Mouse (Mus musculus) hindbrain, embryonic 13.5 days (tissue): ENCODE results near the gene Ddi1. TPM values are rescaled to one million over a fixed set of nuclear protein-coding genes. Genes with fewer than 3 reads are reported as not detected.

Experiments
- ATAC-seq: fragments of 200-750 bp; cut with Nextera tagmentation; 2 replicates; pipeline ENCODE4 v1.8.0; 2017; ENCODE audit warnings: moderate TSS enrichment; ENCODE audit not compliant: low FRiP score
- H3K27ac ChIP-seq: fragments of 300-500 bp; sonication (generic); 2 replicates; pipeline ENCODE4 v1.5.1; 2015; ENCODE audit warnings: inconsistent platforms, mild to moderate bottlenecking, moderate library complexity
- H3K27me3 ChIP-seq: fragments of 300-500 bp; sonication (generic); 2 replicates; pipeline ENCODE4 v1.6.1; 2015; ENCODE audit warnings: mild to moderate bottlenecking, inconsistent platforms
- H3K36me3 ChIP-seq: fragments of 300-500 bp; sonication (generic); 2 replicates; pipeline ENCODE4 v1.6.1; 2015; ENCODE audit warnings: mild to moderate bottlenecking, inconsistent platforms
- H3K4me1 ChIP-seq: fragments of 300-500 bp; sonication (generic); replicated peaks from 2 replicates; pipeline ENCODE4 v1.6.1; 2015; ENCODE audit warnings: inconsistent platforms
- H3K4me2 ChIP-seq: fragments of 300-500 bp; sonication (generic); 2 replicates; pipeline ENCODE4 v1.6.1; 2015; ENCODE audit warnings: inconsistent platforms, mild to moderate bottlenecking, moderate library complexity
- H3K4me3 ChIP-seq: fragments of 300-500 bp; sonication (generic); 2 replicates; pipeline ENCODE4 v1.5.1; 2015; ENCODE audit warnings: mild to moderate bottlenecking, inconsistent platforms
- H3K9ac ChIP-seq: fragments of 300-500 bp; sonication (generic); 2 replicates; pipeline ENCODE4 v1.6.1; 2015; ENCODE audit warnings: mild to moderate bottlenecking, inconsistent platforms
- H3K9me3 ChIP-seq: fragments of 300-500 bp; sonication (generic); 2 replicates; pipeline ENCODE4 v1.6.1; 2016; ENCODE audit warnings: inconsistent platforms
- WGBS: fragments of 180-500 bp; shearing (Covaris S2); methylation state at CpG from one replicate; pipeline ENCODE4 v1.1.7; 2015; 5-methylcytosine and 5-hydroxymethylcytosine counted together
- polyA plus RNA-seq: library from polyadenylated mRNA; unstranded; fragments of >200 nt; fragmentation: Nextera tagmentation; extraction: Ambion mirVana; gene quantifications from 2 replicates; pipeline ENCODE4 v1.2.1, GENCODE M21; 2015

Ddi1 gene
- polyA plus RNA-seq: 0.03 TPM in 1 of 2 replicates, not detected in the other

DNA sequence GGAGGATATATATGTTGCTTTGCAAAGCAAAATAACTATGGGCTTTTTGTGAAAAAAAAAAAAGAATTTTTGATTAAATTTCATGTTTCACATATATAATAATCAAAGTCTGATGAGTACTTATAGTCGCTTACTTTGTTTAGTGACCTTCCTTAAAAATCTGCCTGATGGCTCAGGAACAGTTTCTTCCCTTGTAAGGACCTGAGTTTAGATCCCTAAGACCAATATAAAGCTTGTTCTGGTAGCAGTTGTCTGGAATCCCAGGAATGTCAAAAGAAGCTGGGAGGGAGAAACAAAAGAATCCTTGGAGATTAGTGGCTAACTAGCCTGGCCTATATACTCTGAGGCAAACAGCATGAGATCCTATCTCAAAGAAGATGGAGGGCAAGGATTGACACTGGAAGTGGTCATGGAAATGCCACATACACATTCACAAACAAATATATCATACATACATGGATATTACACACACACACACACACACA is at the start of gene Ddi1:
Gene Ddi1 (minus strand): TSS at position 51 of the 485 bp plus-strand sequence.
- H3K27ac ChIP-seq: no peak within 1 kb of the TSS
- H3K27me3 ChIP-seq: no peaks in the 10 kb centered on the region
- no peak within 1 kb of the TSS for H3K4me2 ChIP-seq
- no peak for ATAC-seq
- H3K9me3 ChIP-seq: no peaks in the 10 kb centered on the region
- H3K9ac ChIP-seq: no peak within 1 kb of the TSS
- H3K4me1 ChIP-seq: no peaks in the 10 kb centered on the region
- H3K36me3 ChIP-seq: no peaks in the 10 kb centered on the region
- no peak within 1 kb of the TSS for H3K4me3 ChIP-seq
- 69% methylated on average over 1 of the region's 1 CpGs for WGBS

DNA sequence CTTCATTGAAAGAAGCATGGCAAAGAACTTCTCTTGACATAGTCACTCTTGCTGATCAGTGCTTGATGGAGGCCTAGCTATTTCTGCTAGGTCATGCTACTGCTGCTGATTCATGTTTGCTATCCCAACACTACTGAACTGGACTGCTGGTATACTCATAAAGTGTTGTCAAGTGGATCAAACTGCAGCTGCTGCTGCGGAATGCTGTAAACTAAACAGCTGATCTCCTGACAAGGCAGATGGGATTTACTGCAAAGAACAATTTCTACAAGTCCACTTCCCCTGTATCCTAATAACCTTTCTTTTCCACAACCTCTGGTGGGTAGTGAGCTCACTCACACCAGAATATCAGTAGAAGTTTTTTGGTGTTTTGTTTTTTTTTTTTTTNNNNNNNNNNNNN is 47.5 kb upstream of the Ddi1 start:
- H3K27me3 ChIP-seq: no peaks in the 10 kb centered on the region
- WGBS: 91% methylated on average over 1 of the region's 1 CpGs
- ATAC-seq: no peak
- no peaks in the 10 kb centered on the region for H3K4me1 ChIP-seq
- H3K36me3 ChIP-seq: no peaks in the 10 kb centered on the region
- no peak overlapping the region for H3K4me2 ChIP-seq
- no peak overlapping the region for H3K27ac ChIP-seq
- no peak overlapping the region for H3K9ac ChIP-seq
- no peaks in the 10 kb centered on the region for H3K9me3 ChIP-seq
- no peak overlapping the region for H3K4me3 ChIP-seq

DNA sequence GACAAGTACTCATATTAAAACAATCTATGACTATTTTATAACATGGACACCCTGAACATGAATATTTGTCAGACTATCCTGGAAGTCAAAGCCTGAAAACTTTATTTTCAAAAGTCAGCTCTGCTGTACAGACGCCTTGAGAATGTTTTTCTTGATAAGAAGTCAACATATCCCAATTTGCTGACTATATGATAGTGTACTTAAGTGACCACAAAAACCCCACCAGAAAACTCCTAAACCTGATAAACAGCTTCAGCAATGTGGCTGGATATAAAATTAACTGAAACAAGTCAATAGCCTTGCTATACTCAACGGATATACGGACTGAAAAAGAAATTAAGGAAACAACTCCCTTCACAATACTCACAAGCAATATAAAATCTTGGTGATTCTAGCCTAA is 36.2 kb upstream of the Ddi1 start:
- no peaks in the 10 kb centered on the region for H3K9me3 ChIP-seq
- H3K4me3 ChIP-seq: no peak overlapping the region
- no peaks in the 10 kb centered on the region for H3K4me1 ChIP-seq
- no peak overlapping the region for H3K9ac ChIP-seq
- H3K27ac ChIP-seq: no peak overlapping the region
- no peaks in the 10 kb centered on the region for H3K36me3 ChIP-seq
- H3K27me3 ChIP-seq: no peaks in the 10 kb centered on the region
- H3K4me2 ChIP-seq: no peak overlapping the region
- 96% methylated on average over 3 of the region's 3 CpGs for WGBS
- no peak for ATAC-seq

DNA sequence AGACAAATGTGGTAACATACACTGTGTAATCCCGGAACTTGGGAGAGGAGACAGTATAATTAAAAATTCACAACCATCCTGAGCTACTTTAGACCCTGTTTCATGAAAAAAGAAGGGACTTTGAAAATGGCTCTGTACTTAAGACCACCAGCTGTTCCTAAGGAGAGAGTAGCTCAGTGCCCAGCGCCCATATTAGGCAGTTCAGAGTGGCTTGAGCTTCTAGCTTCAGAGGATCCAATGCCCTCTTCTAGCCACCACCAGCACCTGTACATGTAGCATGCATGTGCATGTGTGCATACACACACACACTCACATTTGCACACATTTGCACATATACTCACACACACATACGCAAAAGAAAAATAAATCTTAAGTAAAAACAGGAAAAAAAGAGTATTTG is 34.9 kb upstream of the Ddi1 start:
- no peaks in the 10 kb centered on the region for H3K4me1 ChIP-seq
- no peaks in the 10 kb centered on the region for H3K27me3 ChIP-seq
- H3K27ac ChIP-seq: no peak overlapping the region
- no peak overlapping the region for H3K4me3 ChIP-seq
- H3K4me2 ChIP-seq: no peak overlapping the region
- ATAC-seq: no peak
- H3K36me3 ChIP-seq: no peaks in the 10 kb centered on the region
- no peak overlapping the region for H3K9ac ChIP-seq
- WGBS: 90% methylated on average over 3 of the region's 3 CpGs
- H3K9me3 ChIP-seq: no peaks in the 10 kb centered on the region

DNA sequence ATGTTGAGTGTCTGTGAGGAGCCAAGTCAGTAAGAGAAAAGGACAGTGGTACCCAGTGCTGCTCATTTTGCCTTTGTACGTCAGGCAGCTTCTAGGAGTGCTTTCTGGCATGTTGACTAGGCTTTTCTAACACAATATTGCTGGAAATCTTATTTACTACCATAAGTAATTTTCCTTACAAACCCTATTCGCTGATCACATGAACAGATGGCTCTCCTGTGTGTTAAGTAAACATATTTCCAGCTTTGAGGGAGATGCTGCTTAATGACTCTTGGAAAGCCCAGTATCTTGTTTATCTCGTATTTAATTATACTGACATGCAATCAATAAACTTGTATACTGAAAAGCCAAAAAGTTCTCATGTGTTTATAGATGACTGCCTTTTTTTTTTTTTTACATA is 32.4 kb upstream of the Ddi1 start:
- no peaks in the 10 kb centered on the region for H3K36me3 ChIP-seq
- ATAC-seq: no peak
- H3K4me1 ChIP-seq: no peaks in the 10 kb centered on the region
- 74% methylated on average over 3 of the region's 3 CpGs for WGBS
- no peaks in the 10 kb centered on the region for H3K27me3 ChIP-seq
- H3K9me3 ChIP-seq: no peaks in the 10 kb centered on the region
- no peak overlapping the region for H3K9ac ChIP-seq
- H3K4me2 ChIP-seq: no peak overlapping the region
- H3K4me3 ChIP-seq: no peak overlapping the region
- H3K27ac ChIP-seq: no peak overlapping the region

DNA sequence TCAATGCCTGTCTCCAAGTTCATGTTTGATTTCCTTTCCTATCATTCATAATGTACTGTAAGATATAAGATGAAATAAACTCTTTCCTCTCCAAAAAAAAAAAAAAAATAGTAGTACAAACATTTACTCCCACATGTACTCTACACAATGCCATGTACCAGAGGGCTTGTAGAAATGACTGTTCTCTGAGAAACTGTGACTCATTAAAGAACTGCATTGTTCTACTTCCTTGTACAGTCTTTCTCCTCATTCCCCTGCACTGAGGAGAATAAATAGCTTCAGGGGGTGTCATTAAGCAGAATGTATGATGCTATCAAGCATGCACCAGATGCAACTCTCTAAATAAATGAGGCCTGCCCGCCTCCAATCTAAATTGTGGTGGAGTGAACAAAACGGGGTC is 28.9 kb upstream of the Ddi1 start:
- no peak overlapping the region for H3K27ac ChIP-seq
- no peaks in the 10 kb centered on the region for H3K9me3 ChIP-seq
- H3K36me3 ChIP-seq: no peaks in the 10 kb centered on the region
- no peaks in the 10 kb centered on the region for H3K4me1 ChIP-seq
- 63% methylated on average over 2 of the region's 2 CpGs for WGBS
- no peak overlapping the region for H3K4me2 ChIP-seq
- ATAC-seq: no peak
- no peak overlapping the region for H3K4me3 ChIP-seq
- H3K9ac ChIP-seq: no peak overlapping the region
- no peaks in the 10 kb centered on the region for H3K27me3 ChIP-seq

DNA sequence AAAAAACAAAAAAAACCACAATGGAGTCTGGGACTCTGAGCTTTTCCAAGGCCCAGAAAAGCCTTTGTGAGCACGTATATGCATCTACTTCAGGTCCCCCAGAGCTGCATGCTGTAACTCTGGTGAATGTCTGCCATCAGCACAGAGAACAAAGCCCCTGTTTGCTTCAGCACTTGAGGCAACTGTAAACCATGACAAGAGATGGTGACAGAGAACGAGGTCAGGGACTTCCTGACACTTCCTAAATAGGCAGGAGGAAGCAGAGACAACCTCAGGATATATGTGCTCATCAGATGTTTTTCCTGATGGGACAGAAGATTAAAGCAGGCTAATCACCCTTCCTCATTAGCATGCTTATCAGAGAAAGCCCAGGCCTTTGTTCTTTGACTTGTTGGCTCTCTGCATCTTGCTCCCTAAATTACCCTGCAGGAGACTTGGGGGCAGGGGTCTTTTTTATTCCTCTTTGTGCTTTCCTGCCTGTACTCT is 19.6 kb upstream of the Ddi1 start:
- Histone ChIP-seq H3K4me2 (no peak overlapping the region), H3K36me3 (no peaks in the 10 kb centered on the region), H3K9ac (no peak overlapping the region), H3K4me1 (no peaks in the 10 kb centered on the region), H3K9me3 (no peaks in the 10 kb centered on the region), H3K27ac (0 out of 2 replicates have a peak overlapping the region, but pooled peaks have one; percentile 8), H3K4me3 (no peak overlapping the region), H3K27me3 (no peaks in the 10 kb centered on the region)
- WGBS: 9% methylated on average over 2 of the region's 2 CpGs
- no peak for ATAC-seq

DNA sequence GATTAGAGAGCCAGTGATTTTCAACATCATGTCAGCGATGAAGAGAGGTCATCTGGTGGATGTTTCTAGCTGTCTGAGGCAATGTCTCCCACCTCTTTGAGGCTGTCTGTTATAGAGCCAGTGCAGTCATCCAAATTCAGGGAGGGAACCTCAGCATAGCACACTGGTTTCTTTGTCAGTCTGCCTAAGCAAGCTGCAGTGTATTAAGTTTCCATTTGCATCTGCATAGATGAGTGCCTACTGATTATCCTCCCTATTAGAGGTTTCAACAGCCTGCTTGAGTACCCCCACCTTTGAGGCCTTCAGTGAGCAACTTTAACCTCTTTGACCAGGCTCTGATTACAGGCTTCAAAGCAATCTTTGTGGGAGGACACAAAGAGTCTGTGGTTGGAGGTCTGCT is 17.1 kb upstream of the Ddi1 start:
- Histone ChIP-seq H3K4me2 (no peak overlapping the region), H3K27me3 (no peaks in the 10 kb centered on the region), H3K27ac (no peak overlapping the region), H3K9ac (no peak overlapping the region), H3K4me1 (no peaks in the 10 kb centered on the region), H3K36me3 (no peaks in the 10 kb centered on the region), H3K9me3 (no peaks in the 10 kb centered on the region), H3K4me3 (no peak overlapping the region)
- ATAC-seq: 0 out of 2 replicates have a peak, but pooled peaks have one; percentile 24
- 32% methylated on average over 1 of the region's 1 CpGs for WGBS

DNA sequence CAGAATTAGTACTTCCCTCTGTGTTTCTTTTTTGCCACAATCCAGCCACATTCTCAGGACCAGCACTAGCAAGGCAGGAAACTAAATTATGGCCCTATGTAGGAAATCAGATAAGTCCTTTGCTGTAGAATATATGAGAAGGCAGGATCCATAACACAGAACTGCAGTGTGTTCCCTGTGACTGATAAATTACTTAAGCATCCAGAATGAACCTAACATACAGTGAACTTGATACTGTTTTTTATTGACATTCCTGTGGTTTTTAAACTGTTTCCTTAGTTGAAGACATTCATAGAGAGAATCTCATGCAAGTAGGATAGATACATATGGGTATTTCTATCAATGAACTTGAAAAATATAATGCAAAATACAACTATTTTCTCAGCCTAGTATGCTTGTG is 7.9 kb upstream of the Ddi1 start:
- H3K27me3 ChIP-seq: no peaks in the 10 kb centered on the region

DNA sequence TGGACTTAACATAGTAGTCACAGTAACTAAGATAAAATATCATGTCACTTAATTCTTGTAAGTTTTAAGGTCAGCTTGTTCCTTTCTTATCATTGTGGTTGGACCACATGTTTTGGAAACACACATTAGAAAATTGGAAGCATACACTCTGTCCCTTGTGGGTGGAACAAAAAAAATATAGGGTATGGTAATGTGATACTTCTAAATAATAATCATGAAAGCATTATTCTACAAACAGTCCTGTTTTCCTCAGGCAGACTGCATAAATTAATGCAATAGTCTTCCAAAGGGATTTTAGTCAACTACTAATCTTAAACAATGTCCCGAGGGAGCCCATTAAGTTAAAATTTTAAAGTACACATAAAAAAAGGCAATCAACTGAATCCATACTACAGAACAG is 6.7 kb upstream of the Ddi1 start:
- ATAC-seq: no peak
- no peak overlapping the region for H3K27ac ChIP-seq
- WGBS: 89% methylated on average over 1 of the region's 1 CpGs
- no peaks in the 10 kb centered on the region for H3K27me3 ChIP-seq
- no peak overlapping the region for H3K9ac ChIP-seq
- H3K4me2 ChIP-seq: no peak overlapping the region
- H3K36me3 ChIP-seq: no peaks in the 10 kb centered on the region
- H3K9me3 ChIP-seq: no peaks in the 10 kb centered on the region
- H3K4me1 ChIP-seq: no peaks in the 10 kb centered on the region
- H3K4me3 ChIP-seq: no peak overlapping the region

More for the DNA sequence above, 7.9 kb upstream of the Ddi1 start:
- Histone ChIP-seq H3K9me3 (no peaks in the 10 kb centered on the region), H3K9ac (no peak overlapping the region), H3K27ac (no peak overlapping the region), H3K4me3 (no peak overlapping the region), H3K4me1 (no peaks in the 10 kb centered on the region), H3K36me3 (no peaks in the 10 kb centered on the region), H3K4me2 (no peak overlapping the region)
- ATAC-seq: no peak

DNA sequence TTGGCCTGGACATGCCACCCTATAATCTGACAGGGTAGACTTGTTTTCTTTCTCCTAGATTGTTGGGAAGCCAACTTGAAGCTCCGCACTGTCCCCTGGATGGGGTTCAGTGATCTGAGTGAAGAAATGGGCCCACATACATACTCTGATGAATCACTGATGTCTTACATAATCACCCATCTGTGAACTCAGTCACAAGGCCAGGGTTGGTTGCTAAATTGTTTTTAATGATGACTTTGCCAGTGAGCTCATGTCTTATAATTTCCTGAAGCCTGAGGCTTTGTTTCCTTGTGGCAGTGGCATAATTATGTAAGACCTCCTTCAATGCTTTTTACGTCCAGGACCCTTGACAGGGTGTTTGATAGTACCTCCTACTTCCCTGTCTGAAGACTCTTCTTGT is 4.8 kb downstream of the Ddi1 start:
- Histone ChIP-seq H3K36me3 (no peaks in the 10 kb centered on the region), H3K27me3 (no peaks in the 10 kb centered on the region), H3K4me3 (no peak overlapping the region), H3K27ac (no peak overlapping the region), H3K9ac (no peak overlapping the region), H3K4me1 (no peaks in the 10 kb centered on the region), H3K9me3 (no peaks in the 10 kb centered on the region), H3K4me2 (no peak overlapping the region)
- no peak for ATAC-seq
- 86% methylated on average over 2 of the region's 2 CpGs for WGBS

DNA sequence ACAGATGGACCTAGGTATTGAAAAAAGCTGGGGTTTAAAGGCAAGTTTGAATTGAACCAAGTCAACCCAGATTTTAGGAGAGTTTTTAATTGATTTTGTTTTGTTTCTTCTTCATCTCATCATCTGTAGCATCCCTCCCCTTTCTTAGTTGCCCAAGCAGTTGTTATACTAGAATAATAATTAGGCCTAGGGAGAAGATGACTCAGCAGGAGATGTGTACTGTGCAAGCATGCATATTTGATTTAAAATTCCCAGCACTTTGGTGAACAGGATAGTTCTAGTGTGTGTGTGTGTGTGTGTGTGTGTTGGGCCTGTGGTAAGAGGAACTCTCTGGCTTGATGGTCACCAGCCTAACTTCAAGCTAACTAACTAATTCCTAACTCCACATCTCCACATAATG is 12.6 kb downstream of the Ddi1 start:
- Histone ChIP-seq H3K4me1 (no peaks in the 10 kb centered on the region), H3K9ac (no peak overlapping the region), H3K9me3 (no peaks in the 10 kb centered on the region), H3K4me2 (no peak overlapping the region), H3K27ac (no peak overlapping the region), H3K4me3 (no peak overlapping the region), H3K27me3 (no peaks in the 10 kb centered on the region), H3K36me3 (no peaks in the 10 kb centered on the region)
- no peak for ATAC-seq

DNA sequence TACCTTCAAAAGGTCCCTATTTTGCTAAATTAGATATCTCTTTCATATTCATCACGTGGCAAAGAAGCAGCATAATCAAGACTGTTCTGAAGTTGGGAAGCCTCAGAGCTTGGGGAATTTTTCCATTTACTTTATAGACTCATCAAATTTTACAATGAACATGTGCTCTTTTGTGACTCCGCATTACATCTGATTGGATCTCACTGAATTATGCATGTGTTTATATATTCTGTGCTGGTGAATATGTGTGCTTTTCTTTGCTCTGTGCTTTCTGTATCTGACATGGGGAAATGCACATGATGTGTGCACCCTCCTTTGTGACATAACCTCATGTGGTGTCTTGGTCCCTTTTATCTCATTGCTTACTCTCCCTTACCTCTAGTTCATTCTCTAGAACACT is 17.7 kb downstream of the Ddi1 start:
- Histone ChIP-seq H3K4me1 (no peaks in the 10 kb centered on the region), H3K36me3 (no peaks in the 10 kb centered on the region), H3K9me3 (no peaks in the 10 kb centered on the region), H3K27ac (no peak overlapping the region), H3K4me3 (no peak overlapping the region), H3K4me2 (no peak overlapping the region), H3K27me3 (no peaks in the 10 kb centered on the region), H3K9ac (no peak overlapping the region)
- ATAC-seq: no peak
- WGBS: 87% methylated on average over 2 of the region's 2 CpGs
